Mouse (Mus musculus): ENCODE measurements around the gene Olfr110. TPM values are rescaled to one million over a fixed set of nuclear protein-coding genes. Genes with fewer than 3 reads are reported as not detected.

Gene Olfr110
- polyA plus RNA-seq, 1 experiment: not detected

DNA sequence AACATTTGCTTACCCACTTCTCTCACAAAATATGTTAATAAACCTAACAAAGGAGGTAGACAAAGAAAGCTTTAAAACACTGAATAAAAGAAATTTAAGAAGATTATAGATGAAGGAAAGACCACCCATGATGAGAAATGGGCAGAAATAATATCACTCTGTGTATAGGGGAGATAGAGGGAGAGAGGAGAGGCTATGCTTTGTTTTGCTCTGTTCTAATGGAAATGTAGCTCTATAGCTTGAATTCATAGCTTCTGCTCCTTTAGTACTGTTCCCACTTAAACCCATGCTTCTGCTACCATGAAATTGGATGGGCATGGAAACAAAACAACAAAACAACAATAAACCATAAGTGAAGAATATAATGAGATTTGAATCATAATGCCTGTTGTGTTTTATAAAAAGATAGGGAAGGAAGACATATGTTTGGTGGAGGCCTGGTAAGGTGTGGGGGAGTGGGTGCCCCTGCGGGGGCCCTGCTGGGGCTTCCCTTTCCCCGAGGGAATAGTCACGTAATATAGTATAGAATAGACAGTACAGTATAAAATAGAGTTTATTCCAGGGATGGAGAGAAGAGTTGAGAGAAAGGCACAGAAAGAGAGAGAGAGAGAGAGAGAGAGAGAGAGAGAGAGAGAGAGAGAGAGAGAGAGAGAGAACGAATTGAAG is 49.3 kb downstream of the Olfr110 start:
- no peaks in the 10 kb centered on the region for H3K27me3 ChIP-seq (ENCODE audit: control insufficient read depth, insufficient read depth, low read length)
- H3K27ac ChIP-seq (ENCODE audit: insufficient read depth, low read length): no peak overlapping the region
- TF ChIP-seq POLR2A (IDR thresholded peaks at IDR 0.05; ENCODE audit: borderline replicate concordance, insufficient read depth, low read length) (no peak), CTCF (IDR thresholded peaks at IDR 0.05; ENCODE audit: borderline replicate concordance, insufficient read depth, low read depth, low read length) (no peak)
- 60% methylated on average over 4 of the region's 4 CpGs for WGBS
- H3K4me1 ChIP-seq (ENCODE audit: control insufficient read depth, insufficient read depth, low read length): no peaks in the 10 kb centered on the region
- no peak overlapping the region for H3K4me3 ChIP-seq (replicated peaks; ENCODE audit: insufficient read depth, low read depth, low read length)
- DNase-seq: no peak

DNA sequence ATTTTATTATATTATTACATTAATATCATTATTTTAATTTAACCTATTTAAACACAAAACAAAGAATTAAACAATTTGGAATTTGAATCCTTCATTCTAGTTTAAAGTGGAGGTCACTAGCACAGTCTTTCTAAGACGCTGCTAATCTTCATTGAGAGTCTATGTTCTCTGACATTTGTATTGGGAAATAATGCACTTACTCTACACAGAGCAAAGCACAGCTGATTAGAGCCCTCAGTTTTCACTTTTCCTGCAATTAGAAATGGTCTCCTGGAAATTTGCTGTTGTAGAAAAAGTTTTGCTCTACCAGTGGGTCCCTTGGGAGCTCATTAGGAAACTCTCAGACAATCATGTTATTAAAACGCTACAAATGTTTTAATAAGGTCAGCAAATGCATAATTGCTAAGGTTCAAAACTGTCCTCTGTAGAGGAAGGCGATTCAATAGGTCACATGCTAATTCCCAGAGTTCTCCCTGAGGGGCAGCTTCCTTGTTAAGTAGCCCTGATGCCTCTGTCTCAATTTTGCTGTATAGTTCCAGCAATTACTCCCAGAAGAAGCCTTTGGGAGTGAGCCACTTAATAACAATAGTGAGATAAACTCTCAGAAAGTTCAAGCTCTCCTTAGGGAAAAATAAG is 51.6 kb downstream of the Olfr110 start:
- DNase-seq: no peak
- 59% methylated on average over 3 of the region's 3 CpGs for WGBS
- H3K27me3 ChIP-seq (ENCODE audit: control insufficient read depth, insufficient read depth, low read length): no peaks in the 10 kb centered on the region
- H3K4me1 ChIP-seq (ENCODE audit: control insufficient read depth, insufficient read depth, low read length): no peaks in the 10 kb centered on the region
- no peak overlapping the region for H3K27ac ChIP-seq (ENCODE audit: insufficient read depth, low read length)
- no peak for TF ChIP-seq POLR2A (IDR thresholded peaks at IDR 0.05; ENCODE audit: borderline replicate concordance, insufficient read depth, low read length)
- TF ChIP-seq CTCF (IDR thresholded peaks at IDR 0.05; ENCODE audit: borderline replicate concordance, insufficient read depth, low read depth, low read length): no peak
- no peak overlapping the region for H3K4me3 ChIP-seq (replicated peaks; ENCODE audit: insufficient read depth, low read depth, low read length)

Other genes with a start within 250 kb of the Olfr110 start
- gene Olfr98, start 228.7 kb upstream of the Olfr110 start, polyA plus RNA-seq (2012; rRNA removed): not detected in 2 replicates
- gene H2-M3, start 222.2 kb upstream of the Olfr110 start, polyA plus RNA-seq (2012; rRNA removed): 2.9 and 3.0 TPM in 2 replicates
- not detected in 2 replicates for gene Olfr99, start 209.0 kb upstream of the Olfr110 start, polyA plus RNA-seq (2012; rRNA removed)
- gene Olfr101, start 188.2 kb upstream of the Olfr110 start, polyA plus RNA-seq (2012; rRNA removed): not detected in 2 replicates
- not detected in 2 replicates for gene Olfr102, start 175.4 kb upstream of the Olfr110 start, polyA plus RNA-seq (2012; rRNA removed)
- gene Olfr103, start 152.8 kb upstream of the Olfr110 start, polyA plus RNA-seq (2012; rRNA removed): not detected in 2 replicates
- not detected in 2 replicates for gene Olfr104-ps, start 132.9 kb upstream of the Olfr110 start, polyA plus RNA-seq (2012; rRNA removed)
- gene Olfr105-ps, start 113.4 kb upstream of the Olfr110 start, polyA plus RNA-seq (2012; rRNA removed): not detected in 2 replicates
- gene Olfr106-ps, start 102.1 kb upstream of the Olfr110 start, polyA plus RNA-seq (2012; rRNA removed): not detected in 2 replicates
- not detected in 2 replicates for gene Olfr107, start 93.2 kb upstream of the Olfr110 start, polyA plus RNA-seq (2012; rRNA removed)
- not detected in 2 replicates for gene Olfr108, start 47.0 kb upstream of the Olfr110 start, polyA plus RNA-seq (2012; rRNA removed)
- not detected in 2 replicates for gene Olfr109, start 33.6 kb upstream of the Olfr110 start, polyA plus RNA-seq (2012; rRNA removed)
- gene H2-M2, start 8.9 kb upstream of the Olfr110 start, polyA plus RNA-seq (2012; rRNA removed): not detected in 2 replicates
- gene Olfr111, start 15.6 kb downstream of the Olfr110 start, polyA plus RNA-seq (2012; rRNA removed): 0.10 TPM in 1 of 2 replicates, not detected in the other
- not detected in 2 replicates for gene Olfr112, start 77.0 kb downstream of the Olfr110 start, polyA plus RNA-seq (2012; rRNA removed)
- not detected in 2 replicates for gene Olfr113, start 85.2 kb downstream of the Olfr110 start, polyA plus RNA-seq (2012; rRNA removed)
- gene Olfr114, start 100.3 kb downstream of the Olfr110 start, polyA plus RNA-seq (2012; rRNA removed): not detected in 2 replicates
- not detected in 2 replicates for gene Olfr115, start 134.6 kb downstream of the Olfr110 start, polyA plus RNA-seq (2012; rRNA removed)
- not detected in 2 replicates for gene Olfr116, start 134.7 kb downstream of the Olfr110 start, polyA plus RNA-seq (2012; rRNA removed)
- not detected in 2 replicates for gene Olfr117, start 171.3 kb downstream of the Olfr110 start, polyA plus RNA-seq (2012; rRNA removed)
- gene Olfr118, start 174.5 kb downstream of the Olfr110 start, polyA plus RNA-seq (2012; rRNA removed): not detected in 2 replicates
- not detected in 2 replicates for gene Olfr119, start 204.1 kb downstream of the Olfr110 start, polyA plus RNA-seq (2012; rRNA removed)
- not detected in 2 replicates for gene Olfr120, start 229.3 kb downstream of the Olfr110 start, polyA plus RNA-seq (2012; rRNA removed)

All from cerebellum, adult 2 months (tissue).